Mouse (Mus musculus) CH12.LX (cell line): Measurements from ENCODE around the gene Smim20. TPM values are rescaled to one million over a fixed set of nuclear protein-coding genes. Genes with fewer than 3 reads are reported as not detected.

ENCODE experiments used
- DNase-seq: peaks from one replicate; pipeline ENCODE4 v3.0.0-alpha.2; 2013; ENCODE audit errors: extremely low read depth
- H3K27ac ChIP-seq: 2 replicates; pipeline ENCODE4 v1.5.1; 2012; ENCODE audit warnings: low read depth, mild to moderate bottlenecking, control low read depth, moderate library complexity; ENCODE audit not compliant: insufficient read depth
- H3K27me3 ChIP-seq: replicated peaks from 2 replicates; pipeline ENCODE3; 2012; ENCODE audit warnings: inconsistent platforms
- H3K36me3 ChIP-seq, 2 experiments: replicated peaks in 1 of 2; 2 replicates each; pipeline versions ENCODE3 to v1.6.1; 2012; ENCODE audit warnings: inconsistent platforms in 1 of 2, low read length in 1 of 2, mild to moderate bottlenecking in 1 of 2, mixed read lengths in 1 of 2, moderate library complexity in 1 of 2; ENCODE audit not compliant: control insufficient read depth in 1 of 2, insufficient read depth in 1 of 2
- H3K4me1 ChIP-seq, 2 experiments: 2 replicates each; pipeline ENCODE4 v1.6.1; 2012; ENCODE audit warnings: inconsistent platforms in 1 of 2, moderate library complexity in 1 of 2; ENCODE audit not compliant: insufficient read depth in 2 of 2, control insufficient read depth in 1 of 2
- H3K4me2 ChIP-seq: 2 replicates; pipeline ENCODE4 v1.6.1; 2012; ENCODE audit warnings: low read depth, mild to moderate bottlenecking, control low read depth; ENCODE audit not compliant: poor library complexity, insufficient read depth, severe bottlenecking
- H3K4me3 ChIP-seq, 3 experiments: fragments of 150-350 bp in 1 of 3; sonication (generic) in 1 of 3; replicated peaks in 1 of 3; 2 replicates each; pipeline versions ENCODE3 to v1.5.1; 2011 to 2012; ENCODE audit warnings: low read depth in 2 of 3, low read length in 2 of 3, mild to moderate bottlenecking in 2 of 3, moderate library complexity in 2 of 3, control low read depth in 1 of 3, improper control_type of control experiment in 1 of 3, inconsistent platforms in 1 of 3, mixed read lengths in 1 of 3; ENCODE audit not compliant: poor library complexity in 1 of 3
- H3K79me2 ChIP-seq: replicated peaks from 2 replicates; pipeline ENCODE4 v1.6.1; 2012; ENCODE audit warnings: mild to moderate bottlenecking, moderate library complexity; ENCODE audit not compliant: control insufficient read depth, poor library complexity, insufficient read depth, severe bottlenecking; ENCODE audit errors: extremely low read depth
- H3K9ac ChIP-seq: 2 replicates; pipeline ENCODE4 v1.6.1; 2012; ENCODE audit warnings: low read depth, mild to moderate bottlenecking, control low read depth, moderate library complexity; ENCODE audit not compliant: insufficient read depth
- H3K9me3 ChIP-seq: replicated peaks from 2 replicates; pipeline ENCODE3; 2012; ENCODE audit warnings: low read length, inconsistent platforms, mixed read lengths
- CHD1 ChIP-seq: IDR thresholded peaks from 2 replicates; pipeline ENCODE4 v1.6.1; 2012; ENCODE audit warnings: low read depth, low read length, improper control_type of control experiment, inconsistent platforms
- CHD2 ChIP-seq: IDR thresholded peaks from 2 replicates; pipeline ENCODE4 v1.6.1; 2011; ENCODE audit warnings: low read length, improper control_type of control experiment
- E2F4 ChIP-seq: IDR thresholded peaks from 2 replicates; pipeline ENCODE4 v1.6.1; 2011; ENCODE audit warnings: low read depth, low read length, improper control_type of control experiment; ENCODE audit not compliant: insufficient replicate concordance
- EP300 ChIP-seq: IDR thresholded peaks from 2 replicates; pipeline ENCODE4 v1.6.1; 2011; ENCODE audit warnings: low read length, improper control_type of control experiment
- ETS1 ChIP-seq: conservative IDR thresholded peaks from 2 replicates; pipeline ENCODE4 v1.6.1; 2012; ENCODE audit warnings: low read depth, mild to moderate bottlenecking, inconsistent platforms, low read length, improper control_type of control experiment, moderate library complexity
- IRF4 ChIP-seq: IDR thresholded peaks from 2 replicates; pipeline ENCODE4 v1.6.1; 2014; ENCODE audit warnings: low read depth, mild to moderate bottlenecking, inconsistent platforms, low read length, improper control_type of control experiment
- JUN ChIP-seq: IDR thresholded peaks from 2 replicates; pipeline ENCODE4 v1.6.1; 2011; ENCODE audit warnings: low read depth, mild to moderate bottlenecking, low read length, improper control_type of control experiment, moderate library complexity; ENCODE audit not compliant: insufficient read depth
- MAFK ChIP-seq: IDR thresholded peaks from 2 replicates; pipeline ENCODE4 v1.6.1; 2011; ENCODE audit warnings: low read length, improper control_type of control experiment; ENCODE audit not compliant: insufficient replicate concordance
- MAX ChIP-seq: IDR thresholded peaks from 2 replicates; pipeline ENCODE4 v1.6.1; 2011; ENCODE audit warnings: low read length, improper control_type of control experiment
- MEF2A ChIP-seq: IDR thresholded peaks from 2 replicates; pipeline ENCODE4 v1.6.1; 2014; ENCODE audit warnings: low read depth, mild to moderate bottlenecking, inconsistent platforms, low read length, improper control_type of control experiment, borderline replicate concordance
- POLR2AphosphoS2 ChIP-seq: IDR thresholded peaks from 2 replicates; pipeline ENCODE4 v1.6.1; 2011; ENCODE audit warnings: low read depth, low read length, improper control_type of control experiment
- SIN3A ChIP-seq: IDR thresholded peaks from 2 replicates; pipeline ENCODE4 v1.6.1; 2012; ENCODE audit warnings: low read length, improper control_type of control experiment, inconsistent platforms
- SMC3 ChIP-seq: IDR thresholded peaks from 2 replicates; pipeline ENCODE4 v1.6.1; 2011; ENCODE audit warnings: low read depth, low read length, improper control_type of control experiment
- TCF12 ChIP-seq: IDR thresholded peaks from 2 replicates; pipeline ENCODE4 v1.6.1; 2014; ENCODE audit warnings: low read depth, mild to moderate bottlenecking, inconsistent platforms, low read length, improper control_type of control experiment
- USF2 ChIP-seq: conservative IDR thresholded peaks from 2 replicates; pipeline ENCODE4 v1.6.1; 2011; ENCODE audit warnings: low read depth, low read length, improper control_type of control experiment
- dilution Hi-C: fragments of 300-500 bp; cut with MboI; formaldehyde crosslinking; loops from 2 replicates; pipeline ENCODE4 v1.14.3; 2020; ENCODE audit warnings: low sequenced_read_pairs; ENCODE audit not compliant: extremely low pct_unique_long_range_greater_than_20kb, extremely low pct_ligation_motif_present
- in situ Hi-C: fragments of 300-500 bp; cut with MboI; formaldehyde crosslinking; loops from 3 replicates; pipeline ENCODE4 v1.14.3; 2019; ENCODE audit warnings: low sequenced_read_pairs, low pct_ligation_motif_present, low pct_unique_long_range_greater_than_20kb, mixed read lengths
- polyA plus RNA-seq: library from polyadenylated mRNA; unstranded; fragments of >175 nt; gene quantifications from 2 replicates; pipeline ENCODE4 v1.2.1, GENCODE M21; 2012; ENCODE audit warnings: low read depth; ENCODE audit not compliant: insufficient read length
- total RNA-seq, 2 experiments: library from RNA; depleted of rRNA; stranded (reverse); fragments of 300-350 nt in 1 of 2; fragments of >200 nt in 1 of 2; gene quantifications; 2 replicates each; pipeline ENCODE4 v1.2.3; 2012 to 2014

The Smim20 gene
- total and polyA plus RNA-seq, 3 experiments: 52.1 to 93.5 (median 54.3) TPM

GRCm38 (mm10) chr5:53230560-53230959, 36.3 kb upstream of the Smim20 start:
- Histone ChIP-seq H3K4me2 (no peak overlapping the region), H3K27ac (no peak overlapping the region), H3K27me3 (no peaks in the 10 kb centered on the region), H3K4me1 (peaks cover 18 to 37% of the 10 kb centered on the region in 2 experiments), H3K4me3 (no peak overlapping the region), H3K79me2 (no peaks in the 10 kb centered on the region), H3K36me3 (no peaks in the 10 kb centered on the region), H3K9me3 (peaks cover 6% of the 10 kb centered on the region), H3K9ac (no peak overlapping the region)
- TF ChIP-seq MAX (peak; percentile 49), CHD1 (no peak), EP300 (peak; percentile 66), TCF12 (peak; percentile 64; the same call in 1 of the 2 replicates), SIN3A (no peak), MAFK (0 out of 2 replicates have a peak, but pooled peaks have one; percentile 22), IRF4 (peak; percentile 36; the same call in 1 of the 2 replicates), MEF2A (no peak), ETS1 (peak; percentile 75)
- dilution Hi-C loops: no loop called here
- DNase-seq: peak; percentile 63
- in situ Hi-C loops: no loop called here

DNA sequence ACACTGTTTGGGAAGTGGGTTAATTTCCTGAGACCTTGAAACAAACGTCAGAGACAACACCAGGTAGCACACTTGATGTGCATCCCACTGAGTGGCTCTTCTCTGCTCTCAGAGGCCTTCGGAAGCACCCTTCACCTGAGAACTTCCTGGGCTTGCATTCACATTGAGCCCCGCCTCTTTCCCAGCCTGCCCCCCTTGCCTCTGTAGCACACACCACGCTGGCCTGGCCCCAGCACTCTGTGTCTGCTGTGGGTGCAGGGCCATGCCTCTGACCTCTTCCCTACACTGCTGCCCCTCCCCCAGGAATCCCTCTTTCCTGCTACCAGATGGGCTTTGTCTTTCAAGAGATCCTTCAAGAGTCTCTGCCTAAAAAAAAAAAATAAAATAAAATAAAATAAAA, 31.3 kb upstream of the Smim20 start:
- Histone ChIP-seq H3K9me3 (peaks cover 6% of the 10 kb centered on the region), H3K27ac (no peak overlapping the region), H3K9ac (no peak overlapping the region), H3K4me3 (no peak overlapping the region), H3K36me3 (no peaks in the 10 kb centered on the region), H3K79me2 (no peaks in the 10 kb centered on the region), H3K4me1 (peaks cover 7 to 26% of the 10 kb centered on the region in 2 experiments), H3K4me2 (no peak overlapping the region; the same call in 1 of the 2 replicates), H3K27me3 (no peaks in the 10 kb centered on the region)
- no peak for DNase-seq
- in situ Hi-C loops (no loop called here), dilution Hi-C loops (no loop called here)
- TF ChIP-seq POLR2AphosphoS2: no peak
- TF ChIP-seq CHD2: no peak
- no peak for TF ChIP-seq USF2
- no peak for TF ChIP-seq SIN3A
- no peak for TF ChIP-seq SMC3
- no peak for TF ChIP-seq E2F4
- no peak for TF ChIP-seq MAFK
- TF ChIP-seq CHD1: no peak
- no peak for TF ChIP-seq JUN
- no peak for TF ChIP-seq TCF12
